Mouse (Mus musculus) liver, adult 2 months (tissue): ENCODE measurements at regions not wholly inside any gene's neighbourhood (a gene's known extent, or its start where the extent isn't known, plus 50 kb on each side); places are given as distances from the start of the nearest gene placed in this dataset.

ENCODE experiments used
- DNase-seq: peaks from one replicate; pipeline ENCODE4 v3.0.0-alpha.2; 2011; ENCODE audit warnings: low read depth, low spot score; ENCODE audit errors: extremely low read depth
- H3K27ac ChIP-seq: fragments of 200-500 bp; replicated peaks from 2 replicates; pipeline ENCODE4 v1.5.1; 2012; ENCODE audit warnings: low read depth, mild to moderate bottlenecking, control low read depth, inconsistent platforms, low read length; ENCODE audit not compliant: insufficient read depth
- H3K27me3 ChIP-seq: fragments of 200-500 bp; 2 replicates; pipeline ENCODE4 v1.6.1; 2012; ENCODE audit warnings: mild to moderate bottlenecking, moderate library complexity, low read length, inconsistent platforms; ENCODE audit not compliant: control insufficient read depth, insufficient read depth
- H3K36me3 ChIP-seq: fragments of 200-500 bp; 2 replicates; pipeline ENCODE4 v1.6.1; 2012; ENCODE audit warnings: low read length, inconsistent platforms; ENCODE audit not compliant: control insufficient read depth, insufficient read depth
- H3K4me1 ChIP-seq: fragments of 200-500 bp; 2 replicates; pipeline ENCODE4 v1.6.1; 2011; ENCODE audit warnings: low read length; ENCODE audit not compliant: control insufficient read depth, insufficient read depth
- H3K4me3 ChIP-seq: fragments of 200-500 bp; 2 replicates; pipeline ENCODE4 v1.5.1; 2011; ENCODE audit warnings: low read depth, mild to moderate bottlenecking, control low read depth, low read length, moderate library complexity; ENCODE audit not compliant: insufficient read depth
- H3K79me2 ChIP-seq: fragments of 200-500 bp; 2 replicates; pipeline ENCODE4 v1.6.1; 2012; ENCODE audit warnings: inconsistent platforms, mild to moderate bottlenecking, low read length, moderate library complexity; ENCODE audit not compliant: control insufficient read depth, insufficient read depth
- H3K9ac ChIP-seq: fragments of 200-500 bp; 2 replicates; pipeline ENCODE4 v1.6.1; 2012; ENCODE audit warnings: low read depth, mild to moderate bottlenecking, control low read depth, inconsistent platforms, low read length
- CTCF ChIP-seq: fragments of 200-500 bp; IDR thresholded peaks from 2 replicates; pipeline ENCODE4 v1.5.1; 2011; ENCODE audit warnings: low read depth, low read length, control low read depth
- POLR2A ChIP-seq: fragments of 200-500 bp; IDR thresholded peaks from 2 replicates; pipeline ENCODE4 v1.6.1; 2011; ENCODE audit warnings: low read length, control low read depth; ENCODE audit not compliant: insufficient read depth; ENCODE audit errors: extremely low read depth
- WGBS: fragments of 180-500 bp; shearing (Covaris S2); methylation state at CpG from one replicate; pipeline ENCODE4 v1.1.7; 2018; 5-methylcytosine and 5-hydroxymethylcytosine counted together

DNA sequence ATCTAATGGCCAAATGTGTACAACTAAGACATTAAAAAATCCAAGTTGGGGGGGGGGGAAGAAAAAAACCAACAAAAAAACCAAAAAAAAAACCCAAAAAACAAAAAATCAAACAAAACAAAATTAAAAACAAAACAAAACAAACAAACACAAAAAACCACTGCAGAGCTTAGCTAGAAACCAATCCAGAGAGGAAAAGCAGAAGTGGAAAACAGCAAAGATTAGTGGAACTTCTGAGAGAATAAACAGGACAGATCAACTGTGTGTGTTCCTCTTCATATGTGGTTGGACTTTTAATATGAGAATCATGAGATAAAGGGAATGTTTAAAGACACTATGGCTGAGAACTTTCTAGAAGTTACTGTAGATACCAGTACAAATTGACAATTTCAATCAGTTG lies 105.1 kb upstream of the Tet2 start:
- H3K27ac ChIP-seq, result no peak overlapping the region
- no peaks in the 10 kb centered on the region for H3K36me3 ChIP-seq
- no peaks in the 10 kb centered on the region for H3K27me3 ChIP-seq
- H3K9ac ChIP-seq, result no peak overlapping the region
- H3K4me3 ChIP-seq, result no peak overlapping the region
- H3K79me2 ChIP-seq, result no peaks in the 10 kb centered on the region
- DNase-seq, result no peak
- H3K4me1 ChIP-seq, result no peaks in the 10 kb centered on the region
- no peak for TF ChIP-seq CTCF

GRCm38 (mm10) chr3:133651996-133652395 lies 107.1 kb upstream of the Tet2 start:
- Histone ChIP-seq H3K27ac (no peak overlapping the region), H3K4me1 (no peaks in the 10 kb centered on the region), H3K36me3 (no peaks in the 10 kb centered on the region), H3K4me3 (no peak overlapping the region), H3K27me3 (no peaks in the 10 kb centered on the region), H3K9ac (no peak overlapping the region), H3K79me2 (no peaks in the 10 kb centered on the region)
- WGBS, result 85% methylated on average over 4 of the region's 4 CpGs
- DNase-seq, result no peak
- TF ChIP-seq CTCF (no peak), POLR2A (no peak)

- Histone ChIP-seq H3K4me3 (no peak overlapping the region), H3K9ac (no peak overlapping the region), H3K36me3 (no peaks in the 10 kb centered on the region), H3K4me1 (no peaks in the 10 kb centered on the region), H3K27me3 (no peaks in the 10 kb centered on the region), H3K27ac (no peak overlapping the region), H3K79me2 (no peaks in the 10 kb centered on the region)
- WGBS, result 63% methylated on average over 8 of the region's 8 CpGs
- TF ChIP-seq POLR2A (no peak), CTCF (no peak)
- DNase-seq, result no peak
Observed at GRCm38 (mm10) chr3:133659759-133660158, 114.8 kb upstream of the Tet2 start.

- TF ChIP-seq POLR2A (no peak), CTCF (no peak)
- no peaks in the 10 kb centered on the region for H3K4me1 ChIP-seq
- no peaks in the 10 kb centered on the region for H3K79me2 ChIP-seq
- H3K27me3 ChIP-seq, result no peaks in the 10 kb centered on the region
- DNase-seq, result no peak
- H3K27ac ChIP-seq, result no peak overlapping the region
- no peak overlapping the region for H3K9ac ChIP-seq
- no peak overlapping the region for H3K4me3 ChIP-seq
- no peaks in the 10 kb centered on the region for H3K36me3 ChIP-seq
- 84% methylated on average over 3 of the region's 3 CpGs for WGBS
Observed at GRCm38 (mm10) chr3:133661303-133661702, 116.4 kb upstream of the Tet2 start.

GRCm38 (mm10) chr3:133664914-133665313 lies 120.0 kb upstream of the Tet2 start:
- H3K79me2 ChIP-seq, result no peaks in the 10 kb centered on the region
- WGBS, result 74% methylated on average over 3 of the region's 3 CpGs
- no peaks in the 10 kb centered on the region for H3K27me3 ChIP-seq
- H3K27ac ChIP-seq, result no peak overlapping the region
- TF ChIP-seq POLR2A, result no peak
- no peak for TF ChIP-seq CTCF
- H3K9ac ChIP-seq, result no peak overlapping the region
- H3K36me3 ChIP-seq, result no peaks in the 10 kb centered on the region
- no peak overlapping the region for H3K4me3 ChIP-seq
- no peaks in the 10 kb centered on the region for H3K4me1 ChIP-seq
- no peak for DNase-seq

- Histone ChIP-seq H3K79me2 (no peaks in the 10 kb centered on the region), H3K27ac (no peak overlapping the region), H3K9ac (no peak overlapping the region), H3K4me3 (no peak overlapping the region), H3K27me3 (no peaks in the 10 kb centered on the region), H3K36me3 (no peaks in the 10 kb centered on the region), H3K4me1 (no peaks in the 10 kb centered on the region)
- no peak for DNase-seq
- WGBS, result 90% methylated on average over 6 of the region's 6 CpGs
- TF ChIP-seq CTCF, result no peak
- no peak for TF ChIP-seq POLR2A
Observed at GRCm38 (mm10) chr3:133665425-133666317, 120.7 kb upstream of the Tet2 start.
